Mouse (Mus musculus): ENCODE measurements at regions not wholly inside any gene's neighbourhood (a gene's known extent, or its start where the extent isn't known, plus 50 kb on each side); places are given as distances from the start of the nearest gene placed in this dataset.

DNA sequence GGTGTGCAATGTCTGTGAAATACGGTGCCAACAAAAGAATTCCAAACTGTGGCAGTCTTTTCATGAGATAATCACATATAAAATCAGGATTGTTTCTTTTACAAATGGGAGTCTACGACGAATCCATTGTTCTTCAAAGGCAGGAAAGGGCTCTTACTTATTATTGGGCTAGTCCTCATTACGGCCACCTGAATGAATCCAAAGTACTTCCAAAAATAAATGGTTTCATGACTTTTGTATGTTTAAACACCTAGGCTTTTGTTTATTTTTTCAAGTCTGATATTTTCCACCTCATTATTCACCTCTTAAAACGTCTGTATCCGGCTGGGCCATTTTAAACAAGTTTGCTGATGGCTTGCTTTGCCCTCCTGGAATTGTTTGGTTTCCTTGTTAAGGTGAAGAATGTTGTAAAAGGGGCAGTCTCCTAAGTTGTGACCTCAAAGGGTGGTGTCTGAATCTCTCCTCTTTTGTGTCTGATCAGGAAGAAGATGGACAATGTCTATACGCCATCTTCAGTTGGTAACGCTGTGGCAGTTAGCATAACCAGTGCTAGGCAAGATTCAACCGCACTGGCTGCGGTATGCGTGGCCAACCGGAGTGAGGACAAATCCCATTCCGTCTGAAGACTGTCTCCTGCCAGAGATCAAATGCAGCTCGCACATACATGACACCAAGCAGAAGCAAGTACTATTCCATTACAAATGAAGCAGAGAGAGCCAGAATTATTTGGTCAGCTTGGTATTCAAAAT, 451.5 kb upstream of the Ubash3b start:
- no peak for TF ChIP-seq CTCF (IDR thresholded peaks at IDR 0.05; ENCODE audit: insufficient read depth, low read depth, low read length)
- TF ChIP-seq POLR2A (IDR thresholded peaks at IDR 0.05; ENCODE audit: insufficient read depth, low read depth, low read length): no peak
